Mouse (Mus musculus) heart, adult 2 months (tissue): Measurements from ENCODE around the gene Hist1h2ad. TPM values are rescaled to one million over a fixed set of nuclear protein-coding genes. Genes with fewer than 3 reads are reported as not detected.

Experiments
- DNase-seq, 2 experiments: peaks; one replicate each; pipeline ENCODE4 v3.0.0; 2021
- H3K27ac ChIP-seq: fragments of 200-600 bp; 2 replicates; pipeline ENCODE4 v1.8.1; 2022
- H3K27me3 ChIP-seq: fragments of 200-500 bp; 2 replicates; pipeline ENCODE4 v1.6.1; 2012; ENCODE audit warnings: mild to moderate bottlenecking, low read length, inconsistent platforms, mixed read lengths; ENCODE audit not compliant: control insufficient read depth, insufficient read depth
- H3K36me3 ChIP-seq: fragments of 200-500 bp; 2 replicates; pipeline ENCODE4 v1.6.1; 2012; ENCODE audit warnings: low read length, inconsistent platforms; ENCODE audit not compliant: control insufficient read depth, insufficient read depth
- H3K4me1 ChIP-seq: fragments of 200-500 bp; 2 replicates; pipeline ENCODE4 v1.6.1; 2011; ENCODE audit warnings: low read length; ENCODE audit not compliant: control insufficient read depth, insufficient read depth
- H3K4me3 ChIP-seq: fragments of 200-600 bp; 2 replicates; pipeline ENCODE4 v1.8.1; 2022
- H3K79me2 ChIP-seq: fragments of 200-500 bp; replicated peaks from 2 replicates; pipeline ENCODE4 v1.6.1; 2012; ENCODE audit warnings: mild to moderate bottlenecking, inconsistent platforms, low read length, moderate library complexity, mixed read lengths; ENCODE audit not compliant: control insufficient read depth, insufficient read depth
- H3K9ac ChIP-seq: fragments of 200-500 bp; 2 replicates; pipeline ENCODE4 v1.6.1; 2012; ENCODE audit warnings: low read depth, mild to moderate bottlenecking, control low read depth, inconsistent platforms, low read length, mixed read lengths
- CTCF ChIP-seq: fragments of 200-600 bp; IDR thresholded peaks from 2 replicates; pipeline ENCODE4 v1.8.1; 2022; ENCODE audit warnings: antibody characterized with exemption, mild to moderate bottlenecking, moderate library complexity
- EP300 ChIP-seq: fragments of 200-500 bp; IDR thresholded peaks from 2 replicates; pipeline ENCODE4 v1.6.1; 2011; ENCODE audit warnings: low read depth, low read length, control low read depth; ENCODE audit not compliant: insufficient read depth
- POLR2A ChIP-seq: fragments of 200-500 bp; IDR thresholded peaks from 2 replicates; pipeline ENCODE4 v1.6.1; 2011; ENCODE audit warnings: mild to moderate bottlenecking, low read depth, low read length, control low read depth; ENCODE audit not compliant: insufficient read depth
- WGBS: fragments of 180-500 bp; shearing (Covaris S2); methylation state at CpG from one replicate; pipeline ENCODE4 v1.1.7; 2018; 5-methylcytosine and 5-hydroxymethylcytosine counted together
- intact Hi-C: fragments of 180-260 bp; cut with DNase I; formaldehyde crosslinking; loops from one replicate; pipeline ENCODE4 v1.15.1; 2025
- polyA plus RNA-seq: library from polyadenylated mRNA; depleted of rRNA; stranded (reverse); fragments of >200 nt; gene quantifications from 2 replicates; pipeline ENCODE4 v1.2.3, GENCODE M21; 2012
- total RNA-seq, 2 experiments: library from RNA; stranded (reverse); gene quantifications; 2 replicates each; pipeline ENCODE4 v1.2.3; 2021

Hist1h2ad gene
- total and polyA plus RNA-seq, 3 experiments: 0.61 to 2.8 (median 1.4) TPM

DNA sequence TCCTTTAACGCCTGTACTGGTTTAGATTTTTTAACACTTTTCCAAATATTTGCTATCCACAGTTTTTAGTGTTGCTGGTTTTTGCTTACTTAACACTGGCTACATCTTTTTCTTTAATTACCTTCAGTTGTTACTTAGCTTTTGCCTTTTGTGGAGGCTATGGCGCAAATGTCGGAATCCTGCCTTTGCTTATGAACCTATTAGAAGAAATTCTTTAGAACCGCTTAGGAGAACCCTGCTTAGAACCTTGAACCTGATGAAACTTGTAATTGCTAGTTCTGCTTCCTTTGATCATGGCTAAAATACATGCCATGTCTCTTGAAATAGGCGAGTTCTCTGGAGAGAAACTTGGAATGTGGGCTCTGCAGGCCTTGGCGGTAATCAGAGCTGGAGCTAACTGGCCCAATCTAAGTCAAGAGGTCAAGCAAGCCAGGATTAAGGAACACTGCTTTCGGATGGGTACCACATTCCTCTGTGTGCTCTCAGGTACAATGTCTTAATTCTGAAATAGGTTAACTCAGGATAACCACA is 2.2 kb downstream of the Hist1h2ad start:
- Histone ChIP-seq H3K27me3 (no peaks in the 10 kb centered on the region), H3K9ac (no peak overlapping the region), H3K4me3 (peak overlapping the region; percentile 33; the same call in 1 of the 2 replicates), H3K36me3 (peaks cover 6% of the 10 kb centered on the region), H3K4me1 (peaks cover 4% of the 10 kb centered on the region), H3K79me2 (no peaks in the 10 kb centered on the region), H3K27ac (no peak overlapping the region)
- TF ChIP-seq CTCF: no peak
- no peak for TF ChIP-seq EP300
- TF ChIP-seq POLR2A: no peak
- intact Hi-C loops: no loop called here
- no peak for DNase-seq
- 61% methylated on average over 7 of the region's 7 CpGs for WGBS

DNA sequence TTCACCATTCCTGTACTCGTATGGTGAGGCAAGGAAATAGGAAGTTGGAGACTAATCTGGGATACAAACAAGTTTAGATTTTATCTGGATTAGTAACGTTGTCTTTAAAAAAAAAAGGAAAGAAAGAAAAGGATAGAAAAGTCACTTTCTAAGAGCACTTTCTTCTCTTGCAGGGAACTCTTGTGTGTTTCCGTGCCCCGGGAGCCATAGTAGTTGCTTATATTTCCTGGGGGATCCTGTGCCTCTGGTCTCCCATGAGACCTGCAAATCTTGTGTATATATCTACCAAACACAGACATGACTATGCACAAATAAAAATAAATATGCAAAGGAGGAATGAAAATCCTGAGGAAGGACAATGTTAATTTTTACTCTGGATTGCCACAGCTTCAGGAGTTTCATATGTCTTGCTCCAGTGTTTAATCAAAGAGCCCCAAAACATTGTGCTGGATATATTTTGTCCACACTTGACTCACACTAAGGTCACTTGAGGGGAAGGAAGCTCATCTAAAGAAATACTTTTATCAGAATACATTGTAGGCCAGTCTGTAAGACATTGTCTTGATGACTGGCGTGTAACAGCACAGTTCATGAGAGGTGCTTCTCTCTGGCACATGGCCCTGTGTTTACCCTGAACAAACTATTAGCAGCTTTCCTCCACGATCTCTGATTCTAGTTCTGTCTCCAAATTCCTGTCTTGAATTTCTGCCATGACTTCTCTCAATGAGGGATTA is 2.9 kb downstream of the Hist1h2ad start:
- Histone ChIP-seq H3K36me3 (peaks cover 5% of the 10 kb centered on the region), H3K27me3 (no peaks in the 10 kb centered on the region), H3K79me2 (no peaks in the 10 kb centered on the region), H3K4me3 (no peak overlapping the region), H3K27ac (no peak overlapping the region), H3K9ac (no peak overlapping the region), H3K4me1 (peaks cover 3% of the 10 kb centered on the region)
- intact Hi-C loops: no loop called here
- DNase-seq: no peak
- 62% methylated on average over 6 of the region's 6 CpGs for WGBS
- no peak for TF ChIP-seq CTCF
- TF ChIP-seq POLR2A: no peak
- no peak for TF ChIP-seq EP300

DNA sequence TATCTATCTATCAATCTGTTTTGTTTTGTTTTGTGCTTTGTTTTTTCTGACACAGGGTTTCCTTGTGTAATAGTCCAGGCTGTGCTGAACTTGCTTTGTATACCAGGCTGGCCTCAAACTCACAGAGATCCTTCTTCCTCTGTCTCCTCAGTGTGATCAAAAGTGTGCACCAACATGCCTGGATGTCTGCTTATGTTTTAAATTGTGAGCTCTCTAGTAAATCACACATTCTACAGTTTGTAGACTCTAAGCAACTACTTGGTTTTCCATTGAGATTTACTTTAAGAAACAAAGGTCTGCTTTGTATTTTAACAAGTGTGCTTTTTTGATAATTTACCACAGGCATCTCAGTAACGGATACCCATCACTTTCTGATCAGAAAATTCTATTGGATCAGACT is 3.7 kb downstream of the Hist1h2ad start:
- no peaks in the 10 kb centered on the region for H3K79me2 ChIP-seq
- H3K36me3 ChIP-seq: peaks cover 4% of the 10 kb centered on the region; the same call in 1 of the 2 replicates
- peaks cover 1% of the 10 kb centered on the region for H3K4me1 ChIP-seq
- H3K9ac ChIP-seq: no peak overlapping the region
- WGBS: 96% methylated on average over 1 of the region's 1 CpGs
- TF ChIP-seq CTCF: no peak
- TF ChIP-seq POLR2A: no peak
- no peak for TF ChIP-seq EP300
- no peak overlapping the region for H3K27ac ChIP-seq
- intact Hi-C loops: no loop called here
- H3K27me3 ChIP-seq: no peaks in the 10 kb centered on the region
- no peak for DNase-seq
- H3K4me3 ChIP-seq: no peak overlapping the region

DNA sequence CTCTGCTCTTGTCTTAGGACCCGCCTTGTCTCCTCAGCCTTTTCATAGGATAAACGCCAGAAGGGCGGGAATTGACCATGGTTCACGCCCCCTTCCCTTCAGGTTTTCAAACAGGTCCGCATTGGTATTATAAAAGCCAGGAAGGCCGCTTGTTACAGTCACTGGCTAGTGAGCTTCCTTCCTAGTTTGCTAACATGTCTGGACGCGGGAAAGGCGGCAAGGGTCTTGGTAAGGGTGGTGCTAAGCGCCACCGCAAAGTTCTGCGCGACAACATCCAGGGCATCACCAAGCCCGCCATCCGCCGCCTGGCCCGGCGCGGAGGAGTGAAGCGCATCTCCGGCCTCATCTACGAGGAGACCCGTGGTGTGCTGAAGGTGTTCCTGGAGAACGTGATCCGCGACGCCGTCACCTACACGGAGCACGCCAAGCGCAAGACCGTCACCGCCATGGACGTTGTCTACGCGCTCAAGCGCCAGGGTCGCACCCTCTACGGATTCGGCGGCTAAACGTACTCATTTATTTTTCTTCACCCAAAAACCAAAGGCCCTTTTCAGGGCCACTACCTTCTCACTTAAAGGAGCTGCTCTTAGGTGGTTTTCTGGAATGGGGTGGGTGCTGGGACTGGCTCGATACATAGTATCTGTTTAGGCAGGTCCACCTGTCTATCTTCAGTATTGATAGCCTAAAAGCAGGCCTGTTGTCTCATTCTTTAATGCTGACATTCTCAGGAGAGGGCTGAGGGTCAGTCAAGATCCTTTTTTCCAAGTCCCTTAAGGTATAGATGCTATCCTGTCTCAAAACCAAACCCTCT is 7.4 kb downstream of the Hist1h2ad start, which contains the start of gene Hist1h4d:
Gene Hist1h4d (plus strand): TSS at position 191 of the 811 bp plus-strand sequence.
- DNase-seq: peak; percentile 94 to 96
- WGBS: under 1% methylated on average over 43 of the region's 43 CpGs
- peak; percentile 97 for TF ChIP-seq EP300
- TF ChIP-seq CTCF: no peak
- peak; percentile 100 for TF ChIP-seq POLR2A
- Histone ChIP-seq H3K27me3 (no peaks in the 10 kb centered on the region), H3K79me2 (no peaks in the 10 kb centered on the region), H3K4me3 (peak within 1 kb of the TSS; percentile 72), H3K36me3 (peaks cover 4% of the 10 kb centered on the region; the same call in 1 of the 2 replicates), H3K9ac (peak within 1 kb of the TSS; percentile 71), H3K4me1 (peaks cover 4% of the 10 kb centered on the region), H3K27ac (peak within 1 kb of the TSS; percentile 24)
- intact Hi-C loops: loop anchor here (5.0 to 10.0 kb wide), 4 partner anchors 161 to 1867 kb away; partner anchors contain the start of genes Hist1h1b, Hist1h2ag, Hist1h2ai and Hist1h2an

DNA sequence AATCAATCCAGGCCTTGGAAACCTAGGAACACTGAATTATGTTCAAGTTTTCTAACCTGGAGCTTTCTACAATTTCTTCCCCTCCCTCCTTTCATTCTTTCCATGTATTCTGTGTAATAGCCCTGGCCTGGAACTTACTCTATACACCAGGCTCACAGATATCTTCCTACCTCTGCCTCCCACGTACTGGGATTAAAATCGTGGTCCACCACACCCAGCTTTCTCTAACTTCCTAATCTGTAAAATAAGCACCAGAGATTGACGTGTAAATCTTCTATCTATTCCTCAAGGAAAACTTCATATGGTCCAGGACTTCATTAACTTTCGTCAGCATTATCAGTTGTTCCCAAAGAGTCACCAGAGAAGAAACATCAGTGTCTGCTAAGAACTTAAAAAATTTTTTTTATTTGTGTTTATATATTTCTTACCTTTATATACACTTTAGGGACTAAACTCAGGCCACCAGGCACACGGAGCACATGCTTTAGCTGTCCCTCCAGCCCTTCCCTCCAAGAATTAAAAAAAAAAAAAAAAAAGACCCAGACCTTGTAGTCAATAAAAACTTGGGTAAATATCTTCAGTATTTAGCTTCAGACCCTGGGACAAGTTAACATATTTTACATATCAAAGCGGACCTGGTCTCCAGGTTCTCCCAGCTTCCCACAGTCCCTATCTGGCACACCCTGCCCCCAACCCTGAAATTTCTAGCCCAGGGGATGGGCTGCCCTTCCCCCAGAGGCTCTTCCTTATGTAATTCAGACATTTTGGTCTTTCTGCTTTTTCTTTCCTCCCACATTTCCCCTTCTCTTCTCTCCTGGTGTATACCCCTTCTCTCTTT is 8.3 kb downstream of the Hist1h2ad start:
- H3K4me1 ChIP-seq: peaks cover 4% of the 10 kb centered on the region
- H3K27me3 ChIP-seq: no peaks in the 10 kb centered on the region
- intact Hi-C loops: loop anchor here (5.0 to 10.0 kb wide), 4 partner anchors 160 to 1868 kb away; partner anchors contain the start of genes Hist1h1b, Hist1h2ag, Hist1h2ai and Hist1h2an
- no peak for TF ChIP-seq CTCF
- TF ChIP-seq POLR2A: no peak
- TF ChIP-seq EP300: no peak
- H3K36me3 ChIP-seq: peaks cover 4% of the 10 kb centered on the region; the same call in 1 of the 2 replicates
- peak overlapping the region; percentile 7 for H3K27ac ChIP-seq
- DNase-seq: no peak
- peak overlapping the region; percentile 72 for H3K4me3 ChIP-seq
- H3K9ac ChIP-seq: peak overlapping the region; percentile 71; the same call in 1 of the 2 replicates
- 37% methylated on average over 6 of the region's 6 CpGs for WGBS
- H3K79me2 ChIP-seq: no peaks in the 10 kb centered on the region
